Mouse (Mus musculus): ENCODE results near the gene Srpk1.

DNA sequence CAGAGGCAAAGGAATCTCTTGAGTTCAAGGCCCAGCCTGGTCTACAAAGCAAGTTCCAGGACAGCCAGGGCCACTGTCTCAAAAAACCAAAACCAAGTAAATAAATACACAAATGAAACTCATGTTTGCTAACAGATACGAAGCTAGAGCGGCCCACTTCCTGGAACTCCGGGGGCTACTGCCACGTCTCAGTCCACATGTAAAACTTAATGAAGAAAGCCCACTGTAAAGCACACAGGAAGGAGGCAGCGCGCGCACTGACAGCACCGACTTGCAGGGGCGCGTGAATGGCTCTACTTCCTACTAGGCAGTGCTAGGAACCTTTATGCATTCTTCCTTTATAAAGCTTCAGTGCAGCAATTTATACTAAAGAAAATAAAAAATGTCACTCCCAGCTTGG lies 4.9 kb downstream of the Srpk1 start:
- TF ChIP-seq JUND (conservative IDR thresholded peaks at IDR 0.05; ENCODE audit: low read depth, low read length): no peak
- TF ChIP-seq EP300 (IDR thresholded peaks at IDR 0.05; ENCODE audit: low read length): no peak
- no peak for TF ChIP-seq ZMIZ1 (IDR thresholded peaks at IDR 0.05; ENCODE audit: low read depth, low read length)
- TF ChIP-seq CTCF (conservative IDR thresholded peaks at IDR 0.05 in 1 of 2, IDR thresholded peaks at IDR 0.05 in 1 of 2; ENCODE audit: low read depth in 2 of 2, low read length in 2 of 2): no peak
